Mouse (Mus musculus): ENCODE measurements at regions not wholly inside any gene's neighbourhood (a gene's known extent, or its start where the extent isn't known, plus 50 kb on each side); places are given as distances from the start of the nearest gene placed in this dataset.

DNA sequence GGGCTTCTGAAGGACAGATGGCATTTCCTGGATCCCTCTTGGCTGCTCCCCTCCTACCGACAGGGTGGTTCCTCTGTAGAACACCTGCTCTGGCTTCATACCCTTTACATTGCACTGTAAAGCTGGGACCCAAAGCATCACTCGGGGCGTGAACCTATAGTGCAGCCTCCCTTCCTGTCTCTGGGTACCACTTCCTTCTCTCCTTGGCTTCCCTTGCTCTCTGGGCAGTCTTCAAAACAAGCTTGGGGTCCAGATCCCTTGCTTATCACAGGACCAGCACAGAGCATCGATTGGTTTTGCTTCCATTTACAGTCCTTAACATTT is 346.4 kb downstream of the Rnf144a start:
- DNase-seq (ENCODE audit: low spot score): no peak

DNA sequence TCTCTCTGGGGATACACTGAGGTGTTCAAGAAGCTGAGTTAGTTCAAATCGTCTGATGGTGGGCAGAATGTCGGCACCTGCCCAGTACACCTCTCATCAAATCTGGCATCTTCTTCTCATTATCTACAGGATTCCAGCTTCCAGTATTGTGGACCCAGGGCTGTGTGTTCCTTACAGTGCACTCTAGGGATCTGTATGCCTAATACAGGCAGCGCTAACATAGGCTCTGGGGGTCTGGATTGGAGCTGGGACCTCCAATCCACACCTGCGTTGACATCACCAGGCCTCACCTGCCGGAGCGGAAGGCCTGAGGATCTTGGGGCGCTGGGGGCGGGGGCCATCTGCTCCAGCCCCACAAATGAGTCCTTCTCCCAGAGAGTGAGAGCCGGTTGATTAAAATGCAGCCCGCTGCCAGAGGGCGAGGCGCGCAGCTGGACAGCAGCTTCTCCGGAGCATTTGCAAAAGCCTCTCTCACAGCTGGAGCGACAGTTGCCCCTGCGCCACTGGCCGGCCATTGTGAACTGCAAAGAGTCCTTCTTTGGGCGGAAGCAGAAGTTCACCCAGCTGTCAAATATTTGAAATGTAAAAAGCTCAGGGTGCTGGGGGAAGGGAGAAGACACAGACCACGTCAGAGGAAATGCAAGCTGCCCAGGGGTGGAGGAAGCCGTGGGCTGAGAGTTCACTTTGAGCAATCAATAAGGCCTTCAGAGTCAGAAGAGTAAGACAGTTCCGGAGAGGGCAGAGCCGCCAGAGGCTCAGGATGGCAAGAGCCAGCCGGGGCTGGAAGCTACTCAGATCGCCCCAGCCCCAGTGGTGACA is 347.0 kb downstream of the Rnf144a start:
- no peak for DNase-seq (ENCODE audit: low spot score)

DNA sequence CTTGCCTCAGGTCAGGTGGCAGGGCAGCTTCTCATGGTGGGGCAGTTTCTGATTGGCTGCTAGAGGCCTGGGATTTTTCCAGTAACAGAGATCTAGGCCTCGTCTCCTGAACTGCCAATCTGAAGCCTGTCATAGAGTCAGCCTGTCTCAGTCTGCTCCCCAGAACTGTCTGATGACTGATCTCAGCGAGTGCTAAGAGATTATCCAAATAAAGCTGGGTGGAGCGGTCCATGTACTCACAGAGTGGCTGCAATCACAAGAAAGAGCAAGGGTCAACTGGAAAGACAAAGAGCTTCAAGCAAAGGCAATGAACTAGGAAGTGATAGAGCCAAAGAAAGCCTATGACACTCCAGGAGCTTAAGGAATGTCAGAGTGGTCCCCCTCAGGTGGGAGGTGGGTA is 354.7 kb downstream of the Rnf144a start:
- no peak for DNase-seq (ENCODE audit: low spot score)

DNA sequence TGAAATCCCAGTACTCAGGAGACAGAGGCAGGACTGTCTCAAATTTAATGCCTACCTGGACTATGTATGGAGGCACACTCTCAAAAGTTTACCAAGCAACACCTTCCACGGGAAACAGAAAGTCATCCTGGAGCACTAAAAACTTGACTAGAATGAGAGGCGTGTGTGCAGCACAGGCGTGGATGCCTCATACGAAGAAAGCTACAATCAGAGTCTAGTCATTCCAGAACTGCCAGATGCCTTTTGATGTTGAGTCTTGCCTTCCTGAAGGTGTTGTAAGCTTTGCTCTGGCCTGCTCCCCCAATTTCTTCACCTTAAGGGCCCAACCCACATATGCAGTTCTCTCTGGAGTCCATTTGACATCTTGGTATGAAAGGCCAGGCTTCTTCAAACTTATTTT is 356.0 kb downstream of the Rnf144a start:
- no peak for DNase-seq (ENCODE audit: low spot score)

DNA sequence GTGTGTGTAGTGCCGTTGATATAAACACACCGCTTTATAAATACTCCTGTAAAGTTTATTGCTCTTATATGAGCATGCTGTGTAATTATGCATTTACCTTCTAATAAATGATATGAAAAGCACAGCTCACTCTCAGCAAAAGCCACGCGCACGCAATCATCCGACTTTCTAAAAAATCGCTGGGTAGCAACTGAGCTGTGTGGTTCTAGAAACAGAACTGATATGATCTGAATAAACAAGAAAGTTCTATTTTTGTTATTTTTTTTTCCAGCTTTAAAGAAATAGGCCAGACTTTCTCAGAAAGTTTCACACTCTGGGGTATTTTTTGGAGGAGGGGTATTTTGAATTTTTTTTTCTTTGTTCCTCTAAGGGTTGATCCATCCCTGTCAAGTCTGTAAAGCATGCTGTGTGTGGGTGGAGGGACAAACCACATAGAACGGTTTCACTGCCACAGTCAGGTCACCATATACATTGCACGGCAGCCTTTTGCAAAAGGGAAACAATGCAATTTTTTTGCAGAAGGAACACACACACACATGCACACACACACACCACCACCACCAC is 357.5 kb downstream of the Rnf144a start:
- no peak for DNase-seq (ENCODE audit: low spot score)

DNA sequence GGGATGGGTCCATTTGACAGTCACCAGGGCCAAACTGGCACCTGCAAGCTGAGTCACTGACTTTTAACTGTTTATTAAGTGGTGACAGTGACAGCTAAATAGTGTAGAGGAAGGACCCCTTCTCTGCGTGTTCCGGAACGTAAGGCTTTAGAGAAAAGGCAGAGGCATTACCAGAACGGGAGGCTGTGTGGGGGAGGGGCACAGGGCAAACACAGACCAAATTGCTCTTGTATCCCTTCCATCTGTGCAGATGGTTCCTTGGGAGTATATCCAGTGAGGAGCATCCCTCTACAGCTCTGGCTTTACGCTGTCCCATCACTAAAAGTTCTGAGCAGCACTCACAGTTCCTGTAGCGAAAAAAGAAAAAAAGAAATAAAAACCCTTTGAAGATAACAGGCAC is 368.1 kb downstream of the Rnf144a start:
- DNase-seq (ENCODE audit: low spot score): no peak

DNA sequence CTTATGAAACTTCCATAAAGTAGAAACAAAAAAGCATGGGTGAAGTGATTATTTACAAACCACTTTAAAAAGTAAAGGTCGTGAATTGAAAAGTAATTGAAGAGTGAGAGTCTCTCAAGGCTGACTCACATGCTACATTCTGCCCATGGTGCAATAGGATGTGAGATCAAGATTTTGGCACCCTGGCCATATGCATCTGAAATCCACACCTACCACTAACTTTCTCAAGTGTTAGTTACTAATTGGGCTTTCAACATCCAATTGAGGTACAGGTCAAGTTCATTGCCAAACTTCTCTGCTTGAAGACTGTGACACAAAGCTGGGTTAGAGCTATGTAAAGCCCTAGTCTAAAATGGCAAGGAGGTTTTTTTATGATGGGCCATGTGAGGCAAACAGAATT is 369.7 kb downstream of the Rnf144a start:
- no peak for DNase-seq (ENCODE audit: low spot score)

DNA sequence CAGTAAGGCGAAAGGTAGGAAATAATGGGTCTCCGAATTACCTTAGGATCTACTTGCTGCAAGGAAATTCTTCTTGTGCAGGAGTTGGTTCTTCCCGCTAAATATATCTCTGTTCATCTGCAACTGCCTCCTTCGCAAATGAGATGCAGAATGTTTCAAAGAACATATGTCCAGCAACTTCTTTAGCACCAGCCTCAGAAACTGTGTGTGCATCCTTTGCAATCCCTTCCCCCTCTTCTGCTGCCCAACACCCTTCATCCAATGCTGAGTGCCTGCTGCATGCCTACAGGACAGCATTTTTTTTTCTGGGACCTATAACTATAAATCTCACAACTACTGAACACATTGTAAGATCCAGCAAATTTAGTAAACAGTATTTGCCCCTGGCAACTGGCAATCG is 402.1 kb downstream of the Rnf144a start:
- no peak for DNase-seq (ENCODE audit: low spot score)

DNA sequence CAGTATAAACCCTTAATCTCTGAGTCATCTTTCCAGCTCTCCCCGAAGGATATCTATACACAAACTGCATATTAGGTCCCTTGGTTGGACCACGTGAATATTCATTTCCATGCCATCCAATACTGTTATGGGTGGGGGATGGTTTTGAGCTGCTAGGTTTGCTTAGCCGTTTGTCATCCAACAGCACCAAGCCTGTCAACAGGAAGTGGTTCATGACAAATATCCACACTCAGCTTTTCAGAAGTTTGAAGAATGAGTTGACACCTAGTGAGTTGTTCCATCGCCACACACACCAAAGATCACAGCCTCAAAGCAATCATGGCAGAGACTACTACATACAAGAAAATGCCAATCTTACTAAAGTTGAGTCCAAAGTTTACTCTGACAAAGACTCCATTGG is 421.0 kb downstream of the Rnf144a start:
- no peak for DNase-seq (ENCODE audit: low spot score)

DNA sequence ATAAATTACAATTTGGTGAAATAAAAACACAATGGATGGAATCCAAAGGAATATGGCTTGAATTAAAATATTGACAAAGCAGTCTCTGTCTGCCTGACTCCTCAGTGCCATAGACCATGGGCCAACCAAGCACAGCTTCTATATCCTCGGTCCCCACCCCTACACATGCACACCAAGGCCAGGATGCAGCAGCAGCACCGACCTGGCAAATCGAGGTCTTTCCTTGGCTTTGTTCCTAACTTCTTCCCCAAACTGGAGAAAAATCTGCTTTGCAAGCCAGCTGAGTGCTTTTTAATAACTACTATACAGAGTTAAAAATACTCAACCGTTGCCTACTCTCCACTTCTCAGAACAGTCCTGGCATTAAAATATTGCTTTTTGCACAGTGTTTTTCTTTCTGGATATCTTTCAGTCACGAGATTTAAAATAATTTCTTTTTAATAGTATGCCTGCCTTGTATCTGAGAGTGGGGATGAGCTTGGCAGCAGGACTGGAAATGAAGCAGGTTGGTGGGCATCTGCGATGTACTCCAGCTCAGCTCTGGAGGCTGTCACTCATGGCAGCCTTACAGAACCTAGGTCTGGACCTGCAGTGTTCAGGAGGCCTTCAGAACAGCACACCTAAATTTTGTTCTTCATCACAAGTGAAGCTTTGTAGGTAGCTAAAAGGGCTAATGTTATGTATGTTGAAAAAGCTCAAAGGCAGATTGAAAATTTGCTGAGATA is 423.1 kb downstream of the Rnf144a start:
- no peak for DNase-seq (ENCODE audit: low spot score)

DNA sequence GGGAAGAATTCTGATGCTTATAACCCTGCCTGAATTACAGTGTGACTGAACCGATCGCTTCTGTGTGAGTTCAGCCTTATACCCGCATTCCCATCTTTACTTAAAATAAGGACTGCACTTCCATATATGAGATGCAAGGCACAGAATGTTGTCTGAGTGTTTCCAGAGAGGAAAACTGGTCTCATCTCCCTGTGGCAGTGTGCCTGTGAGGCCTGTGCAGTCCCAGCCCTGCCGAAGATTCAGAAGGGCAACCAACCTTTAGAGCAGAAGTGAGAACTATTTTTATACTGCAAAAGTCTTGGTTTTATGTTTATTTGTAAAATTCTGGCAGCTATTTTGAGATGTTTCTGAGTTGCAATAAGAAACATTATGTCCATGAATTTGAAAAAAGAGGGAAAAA is 432.5 kb downstream of the Rnf144a start:
- DNase-seq (ENCODE audit: low spot score): no peak

DNA sequence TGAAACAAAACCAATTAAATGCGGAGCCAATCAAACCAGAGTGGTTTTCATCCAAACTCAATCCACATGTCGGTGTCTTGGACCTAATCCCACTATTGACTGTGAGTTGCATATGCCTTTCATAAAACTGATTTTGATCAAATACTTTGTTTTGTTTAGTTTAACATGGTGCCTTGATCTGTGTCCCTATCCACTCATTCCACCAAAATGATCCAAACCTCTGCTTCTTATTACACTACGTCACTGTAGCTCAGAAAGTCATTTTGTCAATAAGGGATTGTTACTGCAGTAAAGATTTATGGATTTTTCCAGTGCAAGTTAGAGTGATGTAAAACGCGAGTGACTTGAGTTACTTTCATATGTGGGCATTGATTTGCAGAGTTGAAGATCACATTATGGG is 436.7 kb downstream of the Rnf144a start:
- DNase-seq (ENCODE audit: low spot score): no peak

DNA sequence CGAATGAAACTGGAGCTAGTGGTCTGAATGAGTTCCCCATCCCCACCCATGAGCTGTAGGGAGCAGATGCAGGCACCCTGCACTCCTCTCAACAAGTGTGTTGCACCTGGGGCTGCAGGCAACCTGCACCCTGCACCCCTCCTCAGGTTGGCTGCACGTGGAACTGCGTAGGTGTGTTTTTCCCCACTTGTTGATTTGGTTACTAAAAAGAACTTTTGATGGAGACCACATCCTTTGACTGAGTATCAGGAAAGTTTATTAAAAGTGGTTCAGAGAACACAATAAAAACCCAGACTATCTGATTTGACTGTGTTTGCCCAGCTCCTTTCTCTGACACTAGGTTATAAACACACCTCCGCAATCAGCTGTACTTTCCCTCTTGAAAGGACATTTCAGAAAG is 456.5 kb downstream of the Rnf144a start:
- DNase-seq (ENCODE audit: low spot score): no peak

DNA sequence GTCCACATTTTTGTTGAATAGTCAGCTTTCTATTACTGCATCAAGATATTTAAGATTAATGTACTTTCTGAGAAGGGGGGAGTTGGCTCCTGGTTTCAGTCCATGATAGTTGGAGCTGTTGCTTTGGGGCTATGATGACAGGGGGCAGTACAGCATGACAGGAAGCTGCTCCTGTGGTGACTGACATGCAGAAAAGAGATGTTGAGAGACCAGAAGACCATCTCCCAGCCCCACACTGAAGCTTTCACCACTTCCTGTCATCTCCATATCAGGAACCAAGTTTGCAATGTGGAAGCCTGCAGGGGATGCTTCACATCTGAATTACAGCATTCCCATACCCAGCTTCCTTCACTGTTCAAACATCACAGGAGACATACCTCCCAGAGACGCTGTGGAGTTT is 457.5 kb downstream of the Rnf144a start:
- no peak for DNase-seq (ENCODE audit: low spot score)

DNA sequence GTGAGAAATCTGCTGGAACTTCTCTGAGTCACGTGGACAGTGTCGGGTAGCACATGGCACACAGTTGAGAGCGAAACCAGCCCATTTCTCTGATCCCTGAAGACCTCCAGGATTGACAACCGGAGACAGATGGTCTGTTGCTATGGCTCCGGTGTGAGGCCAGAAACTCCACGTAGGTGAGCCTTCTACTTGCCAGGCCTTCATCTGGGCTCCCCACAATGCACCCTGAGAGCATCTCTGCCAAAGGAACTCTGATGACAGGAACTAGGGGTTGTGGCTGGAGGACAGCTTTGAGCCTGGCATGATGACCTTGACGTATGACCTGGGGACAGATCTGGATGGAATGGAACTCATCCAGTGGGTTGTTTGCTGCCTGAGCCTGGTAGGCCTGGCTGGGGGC is 467.9 kb downstream of the Rnf144a start:
- DNase-seq (ENCODE audit: low spot score): no peak

DNA sequence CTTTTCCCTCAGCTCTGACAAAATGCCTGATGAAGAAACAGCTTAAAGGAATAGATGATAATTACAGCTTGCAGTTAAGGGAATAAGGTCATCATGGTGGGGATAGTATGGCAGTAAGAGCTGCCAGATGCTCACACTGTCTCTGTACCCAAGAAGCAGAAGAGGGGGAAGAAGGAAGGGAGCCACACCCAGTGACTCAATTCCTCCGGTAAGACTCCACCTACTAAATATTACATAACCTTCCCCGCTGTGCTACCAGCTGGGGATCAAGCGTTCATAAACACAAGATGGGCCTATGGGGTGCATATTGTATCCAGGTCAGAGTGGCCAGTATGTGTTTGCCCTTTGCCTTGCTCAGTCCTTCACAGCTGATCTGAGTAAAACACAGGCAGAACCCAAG is 468.9 kb downstream of the Rnf144a start:
- no peak for DNase-seq (ENCODE audit: low spot score)

DNA sequence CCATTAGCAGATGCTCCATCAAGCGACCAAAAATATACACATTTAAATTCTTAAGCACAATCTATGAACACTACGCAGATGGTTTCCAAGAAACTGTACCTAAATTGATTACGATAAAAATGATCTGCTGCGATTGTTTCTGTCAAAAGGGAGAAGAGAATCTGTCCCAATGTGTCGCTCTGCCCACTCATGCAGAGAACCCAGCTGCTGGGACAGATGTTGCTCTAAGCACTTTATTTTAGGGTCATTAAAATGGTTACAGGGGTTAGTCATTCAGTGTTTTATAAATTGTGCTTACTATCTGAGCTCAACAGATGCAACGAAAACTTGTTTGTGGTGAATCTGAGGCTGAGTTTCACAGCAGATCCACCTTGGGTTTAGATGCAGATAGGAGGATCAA is 476.2 kb downstream of the Rnf144a start:
- no peak for DNase-seq (ENCODE audit: low spot score)

DNA sequence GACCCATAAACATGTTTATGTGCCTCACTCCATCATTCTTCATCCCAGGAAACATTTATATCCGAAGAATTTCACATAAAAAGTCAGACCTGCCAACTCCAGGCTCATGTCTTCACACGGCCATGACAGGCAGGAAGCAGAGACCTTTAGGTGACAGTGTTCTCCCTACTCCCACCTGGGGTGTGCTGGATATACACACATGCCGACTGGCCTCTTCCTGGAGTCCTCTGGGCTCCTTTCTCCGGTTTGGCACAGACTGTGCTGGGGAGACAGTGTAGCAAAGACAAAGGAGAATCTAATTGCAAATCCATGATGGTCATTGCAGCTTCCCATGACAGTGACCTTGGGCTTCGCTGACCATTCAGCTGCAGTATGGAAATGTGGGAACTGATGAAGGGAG is 480.1 kb downstream of the Rnf144a start:
- no peak for DNase-seq (ENCODE audit: low spot score)

DNA sequence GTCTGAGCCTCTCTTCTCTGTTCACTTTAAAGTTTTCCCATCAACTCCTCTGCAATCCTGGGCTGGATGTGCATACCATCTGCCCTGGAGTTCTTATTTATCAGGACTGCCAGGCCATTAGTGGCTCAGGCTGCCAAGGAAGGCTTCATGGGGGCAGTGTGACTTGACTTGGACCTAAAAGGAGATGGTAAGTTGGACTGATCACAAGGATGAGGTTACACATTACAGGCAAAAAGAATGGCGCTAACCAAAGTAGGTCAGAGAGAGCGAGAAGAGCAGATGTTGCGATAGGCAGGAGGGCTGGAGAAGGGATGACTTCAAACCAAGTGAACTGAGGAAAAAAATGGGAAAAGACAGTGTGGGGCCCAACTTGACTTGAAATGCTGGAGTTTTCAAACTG is 480.5 kb downstream of the Rnf144a start:
- no peak for DNase-seq (ENCODE audit: low spot score)

DNA sequence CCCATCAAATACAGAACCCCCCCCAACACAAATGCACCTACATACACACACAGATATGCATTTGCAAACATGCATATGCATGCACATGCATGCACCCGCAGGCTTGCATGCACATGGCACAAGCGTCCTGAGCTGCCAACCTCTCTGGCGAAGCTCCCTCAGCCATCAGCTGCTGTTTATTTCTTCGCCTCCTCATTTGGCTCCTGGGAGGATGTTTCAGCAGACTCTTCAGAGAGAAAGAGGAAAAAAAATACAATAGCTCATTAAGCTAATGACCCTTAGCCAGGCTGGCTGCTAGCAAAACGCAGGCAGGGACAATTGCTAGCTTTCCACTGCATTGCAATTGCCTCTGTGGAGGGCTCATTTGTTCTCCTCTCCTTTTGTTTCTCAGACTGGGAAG is 488.7 kb downstream of the Rnf144a start:
- no peak for DNase-seq (ENCODE audit: low spot score)

DNA sequence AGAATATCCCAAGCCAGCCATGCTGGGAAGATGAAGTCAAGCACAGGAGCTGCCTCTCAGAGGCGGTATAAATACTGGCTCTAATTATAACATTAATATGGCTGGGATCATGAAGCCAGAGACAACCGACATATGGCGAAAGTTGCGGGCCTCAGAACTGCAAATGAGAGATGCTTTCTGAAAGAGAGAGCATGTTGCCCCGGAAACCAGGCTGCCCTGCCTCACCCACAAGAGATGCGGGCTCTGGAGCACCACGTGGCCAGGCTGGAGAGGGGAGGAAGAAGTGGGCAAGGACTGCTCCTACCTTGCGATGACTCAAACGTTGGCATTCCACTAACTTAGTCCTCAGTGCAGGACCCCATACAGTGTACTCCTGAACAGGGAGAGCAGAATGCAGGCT is 490.5 kb downstream of the Rnf144a start:
- DNase-seq (ENCODE audit: low spot score): no peak

DNA sequence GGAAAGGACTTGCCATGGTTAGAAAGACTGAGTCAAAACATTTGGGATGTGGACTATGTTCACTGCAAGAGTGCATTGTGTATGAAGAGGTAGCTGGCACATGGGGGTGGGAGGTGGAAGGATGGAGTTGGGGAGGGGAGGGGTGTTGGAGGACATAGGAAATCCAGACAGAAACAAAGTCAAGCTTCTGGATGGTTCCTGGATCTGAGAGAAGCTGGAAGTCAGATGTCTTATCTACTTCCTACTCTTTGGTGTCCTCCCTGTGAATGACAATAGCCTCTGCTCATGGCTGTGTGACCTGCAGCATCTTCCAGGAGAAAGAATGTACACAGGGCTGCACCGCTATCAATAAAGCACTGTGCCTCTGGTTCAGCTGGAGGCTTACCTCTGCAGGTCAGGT is 491.3 kb downstream of the Rnf144a start:
- DNase-seq (ENCODE audit: low spot score): no peak

DNA sequence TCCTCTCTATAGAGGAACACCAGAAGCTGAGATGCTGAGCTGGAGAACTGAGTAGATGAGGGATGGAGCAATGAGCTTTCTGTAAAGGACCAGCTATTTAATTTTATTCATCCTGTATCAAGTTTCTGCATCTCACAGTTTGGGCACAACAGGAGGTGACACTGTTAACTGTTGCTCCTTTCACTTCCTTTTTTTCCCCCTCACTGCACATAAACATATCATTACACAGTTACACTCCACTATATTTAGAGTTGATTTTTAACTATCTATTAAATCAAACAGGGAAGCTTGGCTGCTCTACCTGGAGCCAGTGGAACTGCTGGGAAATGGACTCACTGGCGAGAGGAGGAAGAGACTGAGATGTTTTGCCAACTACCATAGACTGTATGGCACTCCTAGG is 509.4 kb downstream of the Rnf144a start:
- DNase-seq (ENCODE audit: low spot score): no peak

DNA sequence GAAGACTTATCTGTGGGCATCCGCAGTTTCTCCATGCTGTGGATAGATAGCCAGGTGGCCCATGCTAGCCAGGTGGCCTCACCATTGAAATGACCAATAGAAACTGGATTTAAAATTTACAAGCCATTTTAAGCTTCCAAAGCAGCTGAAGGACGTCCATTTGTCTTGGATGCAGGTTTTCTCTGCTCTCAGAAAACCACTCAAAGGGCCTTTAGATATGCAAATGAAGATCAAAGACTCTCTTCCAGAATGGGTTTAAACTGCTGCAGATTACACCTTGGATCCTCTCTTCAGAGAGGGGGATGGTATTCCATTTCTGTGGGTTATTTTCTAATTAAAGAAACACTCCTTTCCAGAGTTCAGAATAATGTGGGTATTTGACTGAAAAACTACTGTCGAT is 518.5 kb downstream of the Rnf144a start:
- no peak for DNase-seq (ENCODE audit: low spot score)
